Mouse (Mus musculus) forebrain, embryonic 15.5 days (tissue): ENCODE results near the gene Esrrg. TPM values are rescaled to one million over a fixed set of nuclear protein-coding genes. Genes with fewer than 3 reads are reported as not detected.

Source experiments
- ATAC-seq: fragments of 200-750 bp; cut with Nextera tagmentation; replicated peaks from 2 replicates; pipeline ENCODE4 v1.8.0; 2017; ENCODE audit warnings: mild to moderate bottlenecking, moderate TSS enrichment, moderate library complexity
- H3K27ac ChIP-seq: fragments of 300-500 bp; sonication (generic); replicated peaks from 2 replicates; pipeline ENCODE4 v1.5.1; 2015; ENCODE audit warnings: mild to moderate bottlenecking, inconsistent platforms
- H3K27me3 ChIP-seq: fragments of 300-500 bp; sonication (generic); 2 replicates; pipeline ENCODE4 v1.6.1; 2015; ENCODE audit warnings: inconsistent platforms
- H3K36me3 ChIP-seq: fragments of 300-500 bp; sonication (generic); 2 replicates; pipeline ENCODE4 v1.6.1; 2015; ENCODE audit warnings: mild to moderate bottlenecking, inconsistent platforms
- H3K4me1 ChIP-seq: fragments of 300-500 bp; sonication (generic); 2 replicates; pipeline ENCODE4 v1.6.1; 2015; ENCODE audit warnings: inconsistent platforms
- H3K4me2 ChIP-seq: fragments of 300-500 bp; sonication (generic); replicated peaks from 2 replicates; pipeline ENCODE4 v1.6.1; 2015; ENCODE audit warnings: mild to moderate bottlenecking, inconsistent platforms
- H3K4me3 ChIP-seq: fragments of 300-500 bp; sonication (generic); 2 replicates; pipeline ENCODE4 v1.5.1; 2015; ENCODE audit warnings: mild to moderate bottlenecking, inconsistent platforms
- H3K9ac ChIP-seq: fragments of 300-500 bp; sonication (generic); replicated peaks from 2 replicates; pipeline ENCODE4 v1.6.1; 2015; ENCODE audit warnings: mild to moderate bottlenecking, inconsistent platforms
- H3K9me3 ChIP-seq: fragments of 300-500 bp; sonication (generic); 2 replicates; pipeline ENCODE4 v1.6.1; 2016; ENCODE audit warnings: inconsistent platforms
- WGBS: fragments of 180-500 bp; shearing (Covaris S2); methylation state at CpG from one replicate; pipeline ENCODE4 v1.1.7; 2015; ENCODE audit warnings: mixed read lengths; 5-methylcytosine and 5-hydroxymethylcytosine counted together
- polyA plus RNA-seq: library from polyadenylated mRNA; unstranded; fragments of >200 nt; fragmentation: Nextera tagmentation; extraction: Ambion mirVana; gene quantifications from 2 replicates; pipeline ENCODE4 v1.2.1, GENCODE M21; 2015

Esrrg gene
- polyA plus RNA-seq, 1 experiment from 2014 or later = 9.9 TPM

- WGBS = 90% methylated on average over 3 of the region's 3 CpGs
- Histone ChIP-seq H3K4me3 (no peak overlapping the region), H3K4me1 (no peaks in the 10 kb centered on the region), H3K4me2 (no peak overlapping the region), H3K27me3 (no peaks in the 10 kb centered on the region), H3K9ac (no peak overlapping the region), H3K9me3 (no peaks in the 10 kb centered on the region), H3K27ac (no peak overlapping the region), H3K36me3 (no peaks in the 10 kb centered on the region)
- no peak for ATAC-seq
Measured at GRCm38 (mm10) chr1:187759536-187759935, 150.9 kb downstream of the Esrrg start.

- Histone ChIP-seq H3K4me2 (no peak overlapping the region), H3K9me3 (no peaks in the 10 kb centered on the region), H3K4me1 (no peaks in the 10 kb centered on the region), H3K36me3 (no peaks in the 10 kb centered on the region), H3K4me3 (no peak overlapping the region), H3K27me3 (no peaks in the 10 kb centered on the region), H3K27ac (no peak overlapping the region), H3K9ac (no peak overlapping the region)
- WGBS = 74% methylated on average over 5 of the region's 5 CpGs
- ATAC-seq = no peak
Measured at GRCm38 (mm10) chr1:187762641-187763450, 154.3 kb downstream of the Esrrg start.

GRCm38 (mm10) chr1:187763451-187763755, 154.8 kb downstream of the Esrrg start:
- Histone ChIP-seq H3K9me3 (no peaks in the 10 kb centered on the region), H3K27ac (no peak overlapping the region), H3K36me3 (no peaks in the 10 kb centered on the region), H3K4me3 (no peak overlapping the region), H3K9ac (no peak overlapping the region), H3K4me1 (no peaks in the 10 kb centered on the region), H3K4me2 (no peak overlapping the region), H3K27me3 (no peaks in the 10 kb centered on the region)
- no peak for ATAC-seq
- 88% methylated on average over 4 of the region's 4 CpGs for WGBS

- no peaks in the 10 kb centered on the region for H3K36me3 ChIP-seq
- no peak for ATAC-seq
- no peaks in the 10 kb centered on the region for H3K9me3 ChIP-seq
- H3K4me1 ChIP-seq = no peaks in the 10 kb centered on the region
- H3K4me2 ChIP-seq = no peak overlapping the region
- H3K9ac ChIP-seq = no peak overlapping the region
- no peak overlapping the region for H3K27ac ChIP-seq
- no peaks in the 10 kb centered on the region for H3K27me3 ChIP-seq
- WGBS = 91% methylated on average over 3 of the region's 3 CpGs
- no peak overlapping the region for H3K4me3 ChIP-seq
Measured at GRCm38 (mm10) chr1:187763821-187764220, 155.2 kb downstream of the Esrrg start.

GRCm38 (mm10) chr1:187765577-187765976, 157.0 kb downstream of the Esrrg start:
- ATAC-seq = no peak
- Histone ChIP-seq H3K4me1 (no peaks in the 10 kb centered on the region), H3K27ac (no peak overlapping the region), H3K9ac (no peak overlapping the region), H3K9me3 (no peaks in the 10 kb centered on the region), H3K36me3 (no peaks in the 10 kb centered on the region), H3K4me3 (no peak overlapping the region), H3K4me2 (no peak overlapping the region), H3K27me3 (no peaks in the 10 kb centered on the region)
- WGBS = 74% methylated on average over 5 of the region's 5 CpGs

GRCm38 (mm10) chr1:187767355-187767754, 158.8 kb downstream of the Esrrg start:
- Histone ChIP-seq H3K4me1 (no peaks in the 10 kb centered on the region), H3K9ac (no peak overlapping the region), H3K27ac (no peak overlapping the region), H3K36me3 (no peaks in the 10 kb centered on the region), H3K9me3 (no peaks in the 10 kb centered on the region), H3K27me3 (no peaks in the 10 kb centered on the region), H3K4me3 (no peak overlapping the region), H3K4me2 (no peak overlapping the region)
- no peak for ATAC-seq
- 87% methylated on average over 2 of the region's 2 CpGs for WGBS

- no peaks in the 10 kb centered on the region for H3K36me3 ChIP-seq
- 93% methylated on average over 3 of the region's 3 CpGs for WGBS
- H3K9me3 ChIP-seq = no peaks in the 10 kb centered on the region
- H3K4me2 ChIP-seq = no peak overlapping the region
- H3K4me1 ChIP-seq = no peaks in the 10 kb centered on the region
- H3K27me3 ChIP-seq = no peaks in the 10 kb centered on the region
- H3K4me3 ChIP-seq = no peak overlapping the region
- H3K9ac ChIP-seq = no peak overlapping the region
- ATAC-seq = no peak
- no peak overlapping the region for H3K27ac ChIP-seq
Measured at GRCm38 (mm10) chr1:187770234-187770633, 161.6 kb downstream of the Esrrg start.

GRCm38 (mm10) chr1:187771067-187771466, 162.5 kb downstream of the Esrrg start:
- Histone ChIP-seq H3K9me3 (no peaks in the 10 kb centered on the region), H3K4me2 (no peak overlapping the region), H3K27me3 (no peaks in the 10 kb centered on the region), H3K4me3 (no peak overlapping the region), H3K36me3 (no peaks in the 10 kb centered on the region), H3K4me1 (no peaks in the 10 kb centered on the region), H3K27ac (no peak overlapping the region), H3K9ac (no peak overlapping the region)
- WGBS = 44% methylated on average over 4 of the region's 4 CpGs
- no peak for ATAC-seq

- Histone ChIP-seq H3K4me2 (no peak overlapping the region), H3K27me3 (no peaks in the 10 kb centered on the region), H3K36me3 (no peaks in the 10 kb centered on the region), H3K27ac (no peak overlapping the region), H3K9me3 (no peaks in the 10 kb centered on the region), H3K9ac (no peak overlapping the region), H3K4me1 (no peaks in the 10 kb centered on the region), H3K4me3 (no peak overlapping the region)
- ATAC-seq = no peak
- WGBS = 73% methylated on average over 10 of the region's 10 CpGs
Measured at GRCm38 (mm10) chr1:187779589-187780178, 171.1 kb downstream of the Esrrg start.

GRCm38 (mm10) chr1:187785226-187785625, 176.6 kb downstream of the Esrrg start:
- Histone ChIP-seq H3K9ac (no peak overlapping the region), H3K4me3 (no peak overlapping the region), H3K4me2 (no peak overlapping the region), H3K9me3 (no peaks in the 10 kb centered on the region), H3K27me3 (0 out of 2 replicates have a peak, but pooled peaks cover 3% of the 10 kb centered on the region), H3K36me3 (no peaks in the 10 kb centered on the region), H3K4me1 (peaks cover 13% of the 10 kb centered on the region), H3K27ac (no peak overlapping the region)
- 58% methylated on average over 4 of the region's 4 CpGs for WGBS
- ATAC-seq = no peak

GRCm38 (mm10) chr1:187787055-187788016, 178.7 kb downstream of the Esrrg start:
- 0 out of 2 replicates have a peak, but pooled peaks cover 3% of the 10 kb centered on the region for H3K27me3 ChIP-seq
- no peak for ATAC-seq
- H3K9me3 ChIP-seq = no peaks in the 10 kb centered on the region
- 15% methylated on average over 7 of the region's 7 CpGs for WGBS
- H3K4me2 ChIP-seq = no peak overlapping the region
- H3K27ac ChIP-seq = no peak overlapping the region
- H3K9ac ChIP-seq = no peak overlapping the region
- H3K4me3 ChIP-seq = no peak overlapping the region
- H3K4me1 ChIP-seq = peaks cover 13% of the 10 kb centered on the region
- H3K36me3 ChIP-seq = no peaks in the 10 kb centered on the region
